Mouse (Mus musculus) right cerebral cortex, postnatal 25 days (tissue): ENCODE data around the gene Tor1a.
A peak's percentile ranks its signal among the peaks of the same experiment; 100 is the strongest.

ENCODE experiments used
- DNase-seq: peaks from one replicate; pipeline ENCODE4 v3.0.0; 2022

The Tor1a gene

GRCm38 (mm10) chr2:30967352-30968327 is at the start of gene Tor1a:
Tor1a (minus strand) TSS chr2:30967933.
- peak; percentile 90 for DNase-seq

GRCm38 (mm10) chr2:31013371-31014120 is 45.8 kb upstream of the Tor1a start:
- DNase-seq = no peak

DNA sequence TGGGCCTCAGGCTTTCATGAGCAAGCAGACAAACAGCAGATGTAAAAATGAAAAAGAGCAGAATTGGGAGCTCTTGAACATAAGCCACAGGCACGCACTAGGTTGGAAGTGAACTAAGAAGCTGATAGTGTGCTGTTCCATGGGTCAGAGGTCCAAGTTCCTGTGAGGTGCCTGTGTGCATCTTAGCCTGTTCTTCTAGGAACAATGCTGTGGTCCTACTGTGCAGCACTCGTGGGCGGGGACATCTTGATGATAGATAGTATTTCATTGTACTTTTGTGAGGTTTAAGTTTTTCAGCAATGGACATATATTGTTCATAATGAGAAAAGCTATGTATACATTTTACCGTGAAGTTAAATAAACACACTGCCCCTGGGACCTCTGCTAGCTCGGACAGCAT is 39.5 kb upstream of the Tor1a start:
- no peak for DNase-seq

- no peak for DNase-seq
Measured at GRCm38 (mm10) chr2:31006434-31006833, 38.7 kb upstream of the Tor1a start.

DNA sequence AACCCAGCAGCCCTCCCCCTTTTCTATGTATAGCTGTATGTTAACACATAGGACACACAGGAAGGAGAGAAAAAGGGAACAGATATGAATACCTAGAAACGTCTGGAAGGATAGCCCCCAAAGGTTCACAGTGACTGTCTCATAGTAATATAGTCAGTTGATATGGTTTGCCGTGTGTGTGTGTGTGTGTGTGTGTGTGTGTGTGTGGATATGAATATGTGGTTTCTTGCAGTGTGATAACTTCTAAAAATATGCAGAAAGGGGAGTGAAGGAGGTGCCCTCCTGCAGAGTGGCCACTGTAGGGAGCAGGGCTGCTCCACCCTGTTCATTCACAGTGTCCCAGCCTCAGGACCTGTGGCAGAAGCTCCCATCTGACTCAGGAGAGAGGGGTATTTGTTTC is 37.7 kb upstream of the Tor1a start:
- no peak for DNase-seq

- peak; percentile 32 for DNase-seq
Measured at GRCm38 (mm10) chr2:31002857-31003256, 35.1 kb upstream of the Tor1a start.

- no peak for DNase-seq
Measured at GRCm38 (mm10) chr2:30998443-30999260, 30.9 kb upstream of the Tor1a start.

DNA sequence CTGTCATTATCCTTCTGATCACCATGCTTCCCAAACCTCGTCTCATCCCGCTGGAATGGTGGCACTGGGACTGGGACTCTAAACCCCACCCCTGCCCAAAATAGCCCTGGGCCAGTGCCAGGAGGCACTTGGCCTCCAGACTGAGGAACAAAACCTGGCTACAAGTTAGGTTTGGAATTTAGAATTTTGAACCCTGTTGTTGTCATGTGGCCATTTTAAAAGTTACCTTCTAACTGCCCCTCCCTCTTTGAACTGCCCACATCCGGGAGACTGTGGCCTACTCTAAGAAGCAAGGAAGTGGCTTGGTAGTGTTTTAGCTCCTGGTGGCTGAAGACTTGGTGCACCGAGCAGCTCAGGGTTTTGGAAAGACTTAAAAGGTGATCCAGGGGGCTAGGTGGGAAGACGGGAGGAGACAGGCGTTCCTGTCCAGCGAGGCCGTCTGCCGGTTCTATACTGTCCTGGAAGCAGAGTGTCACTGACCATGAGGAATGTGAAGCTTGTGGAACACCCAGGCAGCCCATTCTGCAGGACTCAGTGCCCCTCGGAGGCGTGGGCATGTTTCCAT is 27.8 kb upstream of the Tor1a start:
- no peak for DNase-seq

DNA sequence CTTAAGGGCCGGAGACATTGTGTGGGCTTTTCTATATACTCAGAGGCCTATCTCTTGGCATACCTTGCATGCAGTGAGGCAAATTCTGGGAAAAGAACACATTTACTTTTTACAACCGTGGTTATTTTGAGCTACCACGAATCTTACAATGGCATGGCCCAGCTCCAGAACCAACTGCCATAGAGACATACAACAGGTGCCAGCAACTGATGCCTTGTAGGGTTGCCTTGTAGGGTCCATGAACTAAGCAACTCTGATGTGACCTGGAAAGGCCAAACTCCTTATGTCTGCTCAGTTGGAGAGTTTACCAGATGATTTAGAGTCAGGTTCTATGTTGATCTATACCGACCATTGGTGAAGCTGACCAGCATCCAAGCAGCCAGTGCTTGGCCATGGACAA is 27.1 kb upstream of the Tor1a start:
- no peak for DNase-seq

- DNase-seq = no peak
Measured at GRCm38 (mm10) chr2:30990221-30990620, 22.5 kb upstream of the Tor1a start.

DNA sequence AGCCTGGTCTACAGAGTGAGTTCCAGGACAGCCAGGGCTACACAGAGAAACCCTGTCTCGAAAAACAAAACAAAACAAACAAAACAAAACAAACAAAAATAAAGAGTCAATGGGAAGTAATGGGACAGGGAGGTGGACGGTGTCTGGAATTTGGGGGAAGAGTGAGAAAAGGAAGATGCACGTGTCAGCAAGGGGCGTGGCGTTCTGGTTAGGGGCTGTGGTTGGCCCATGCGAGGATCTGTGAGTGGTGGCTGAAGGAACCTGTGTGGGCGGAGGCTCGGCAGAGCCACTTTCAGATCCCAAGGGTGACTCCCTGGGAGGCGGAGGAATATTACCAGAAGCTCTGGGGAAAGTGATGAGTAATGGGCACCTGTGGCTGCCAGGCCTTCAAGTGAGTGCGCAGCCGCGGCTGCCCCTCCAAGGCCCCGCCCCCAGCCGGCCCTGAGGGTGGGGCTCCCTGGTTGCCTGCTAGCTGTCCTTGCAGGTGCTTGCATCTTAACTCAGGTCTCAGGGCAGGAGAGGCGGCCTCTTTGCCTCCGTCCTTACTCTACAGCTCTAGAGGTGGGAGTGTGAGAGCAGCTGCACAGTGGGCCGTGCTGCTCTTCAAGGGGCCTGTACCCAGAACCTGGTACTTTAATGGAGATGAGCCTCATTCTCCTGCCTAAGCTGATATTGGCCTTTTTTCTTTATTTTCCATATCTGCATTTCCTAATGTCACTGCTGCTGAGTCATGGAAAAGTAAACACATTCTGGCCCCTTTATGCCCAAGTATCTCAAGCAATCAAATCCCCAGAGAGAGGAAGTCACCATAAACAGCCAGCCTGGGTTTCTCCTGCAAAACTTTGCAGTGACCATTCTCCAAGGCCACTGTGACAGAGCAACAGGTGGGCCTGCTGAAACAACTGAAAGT is 17.6 kb upstream of the Tor1a start:
- peak; percentile 51 for DNase-seq

- DNase-seq = no peak
Measured at GRCm38 (mm10) chr2:30983024-30983423, 15.3 kb upstream of the Tor1a start.

DNA sequence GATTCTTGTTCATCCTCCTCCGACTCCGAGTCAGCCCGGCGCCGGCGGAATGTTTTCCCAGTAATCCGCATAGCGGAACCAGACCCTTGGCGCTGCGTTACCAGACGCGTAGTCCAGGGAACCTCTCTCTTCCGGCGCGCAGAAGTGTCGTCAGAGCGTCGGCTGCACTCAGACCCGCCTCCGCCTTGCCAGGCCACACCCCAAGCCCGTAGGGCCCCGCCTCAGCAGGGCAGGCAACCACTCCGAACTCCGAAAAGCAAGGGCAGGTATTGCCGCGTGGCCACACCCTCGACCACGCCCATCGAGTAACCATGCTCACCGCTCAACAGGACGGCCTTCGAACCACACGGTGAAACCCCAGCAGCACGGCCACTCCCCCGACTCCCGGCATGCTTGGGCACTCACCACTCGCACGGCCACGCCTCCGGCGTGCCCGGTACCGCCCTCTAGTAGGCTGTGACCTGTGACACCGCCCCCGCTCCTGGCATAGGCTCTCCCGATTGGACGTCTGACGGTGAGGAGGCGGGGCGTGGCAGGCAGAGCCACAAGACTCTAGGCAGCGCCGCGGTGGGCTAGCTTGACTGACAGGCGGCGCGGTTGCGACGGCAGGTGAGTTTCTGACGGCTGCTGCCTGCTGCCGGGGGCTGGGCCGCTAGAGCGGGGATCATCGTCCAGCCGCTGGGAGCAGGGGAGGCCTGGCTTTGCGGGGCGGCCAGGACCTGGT is 14.2 kb upstream of the Tor1a start, which contains the start of the genes BC005624 and Usp20:
TSS of gene BC005624 (minus strand) at position 412 of the 724 bp plus-strand sequence.
TSS of gene Usp20 (plus strand) at position 490 of the 724 bp plus-strand sequence.
- peak; percentile 99 for DNase-seq

DNA sequence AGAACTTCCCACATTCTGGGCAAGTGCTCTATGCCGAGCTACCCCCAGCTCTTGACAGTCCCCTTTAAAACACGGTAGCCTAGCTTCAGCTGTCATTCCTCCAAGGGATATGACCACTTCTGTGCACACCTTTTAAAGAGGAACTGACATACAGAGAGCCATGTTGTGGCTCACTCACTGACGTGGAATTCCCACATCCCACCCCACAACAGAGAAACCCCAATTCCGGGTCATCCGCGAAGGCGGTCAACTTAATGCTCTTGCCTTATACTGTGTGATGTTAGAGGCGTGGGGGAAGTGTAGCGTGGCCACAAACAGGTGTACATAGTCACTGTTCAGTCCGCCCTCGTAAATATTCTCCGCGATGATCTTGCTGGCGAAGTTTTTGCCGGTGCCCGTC is 907 bp downstream of the Tor1a start:
- no peak for DNase-seq

DNA sequence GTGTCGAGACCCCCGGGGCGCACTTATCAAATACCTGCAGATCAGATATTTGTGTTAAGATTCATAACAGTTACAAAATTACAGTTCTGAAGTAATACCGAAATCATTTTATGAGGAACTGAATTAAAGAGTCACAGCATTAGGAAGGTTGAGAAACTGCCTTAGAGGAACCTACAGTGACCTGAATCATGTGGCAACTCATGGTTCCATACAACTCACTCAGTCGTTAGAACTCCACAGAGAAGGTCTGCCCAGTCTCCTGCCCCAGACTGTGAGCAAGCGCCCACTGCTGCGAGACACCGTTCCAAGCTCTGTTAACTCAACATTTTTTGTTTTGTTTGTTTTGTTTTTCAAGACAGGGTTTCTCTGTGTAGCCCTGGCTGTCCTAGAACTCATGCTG is 2.1 kb downstream of the Tor1a start:
- DNase-seq = no peak

DNA sequence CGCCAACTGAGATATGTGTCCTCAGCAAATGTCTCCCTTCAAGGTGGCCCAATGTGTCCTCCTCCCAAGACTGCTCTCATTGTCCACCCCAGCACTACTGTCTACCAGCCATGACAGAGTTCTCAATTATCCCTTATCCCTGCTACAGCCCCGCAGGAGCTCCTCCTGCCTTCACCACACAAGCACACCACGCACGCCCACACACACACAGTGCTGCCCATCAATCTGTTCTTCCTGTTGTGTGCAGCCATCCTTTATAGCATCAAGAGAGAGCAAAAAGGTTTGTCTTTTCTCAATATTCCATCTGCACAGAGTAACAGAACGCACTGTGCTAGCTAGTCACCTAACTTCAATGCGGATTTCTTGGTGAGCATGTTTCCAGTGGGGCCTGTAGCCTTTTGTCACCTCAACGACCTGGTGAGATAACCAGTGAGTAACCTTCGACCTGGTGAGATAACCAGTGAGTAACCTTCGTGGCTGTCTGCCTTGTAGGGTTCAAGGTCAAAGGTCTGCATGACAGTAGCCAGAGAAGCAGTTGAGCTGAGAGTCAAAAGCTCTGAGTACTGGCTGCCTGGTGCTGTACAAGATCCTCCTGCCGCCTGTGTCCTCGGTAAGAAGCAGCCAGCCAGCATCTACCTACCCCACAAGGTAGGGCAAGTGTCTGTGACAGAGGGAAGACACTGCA is 5.0 kb downstream of the Tor1a start:
- no peak for DNase-seq

- DNase-seq = no peak
Measured at GRCm38 (mm10) chr2:30959856-30960255, 7.9 kb downstream of the Tor1a start.

- no peak for DNase-seq
Measured at GRCm38 (mm10) chr2:30958726-30959125, 9.0 kb downstream of the Tor1a start.

- DNase-seq = no peak
Measured at GRCm38 (mm10) chr2:30957511-30957910, 10.2 kb downstream of the Tor1a start.

- no peak for DNase-seq
Measured at GRCm38 (mm10) chr2:30954797-30955196, 12.9 kb downstream of the Tor1a start.
